Mouse (Mus musculus) forebrain, embryonic 14.5 days (tissue): ENCODE results near the gene Cenpq. TPM values are rescaled to one million over a fixed set of nuclear protein-coding genes. Genes with fewer than 3 reads are reported as not detected.

ENCODE experiments used
- ATAC-seq: fragments of 200-750 bp; cut with Nextera tagmentation; 2 replicates; pipeline ENCODE4 v1.8.0; 2017; ENCODE audit warnings: mild to moderate bottlenecking, moderate library complexity
- DNase-seq: peaks from one replicate; pipeline ENCODE4 v3.0.0-alpha.2; 2015; ENCODE audit warnings: low spot score
- H3K27ac ChIP-seq: fragments of 300-500 bp; sonication (generic); 2 replicates; pipeline ENCODE4 v1.5.1; 2014; ENCODE audit warnings: low read depth, mild to moderate bottlenecking, control low read depth, low read length, moderate library complexity
- H3K27me3 ChIP-seq: fragments of 300-500 bp; sonication (generic); replicated peaks from 2 replicates; pipeline ENCODE4 v1.6.1; 2014; ENCODE audit warnings: low read length, control low read depth, mixed read lengths; ENCODE audit not compliant: control insufficient read depth, insufficient read depth
- H3K36me3 ChIP-seq: fragments of 300-500 bp; sonication (generic); 2 replicates; pipeline ENCODE4 v1.6.1; 2014; ENCODE audit warnings: low read length, control low read depth; ENCODE audit not compliant: control insufficient read depth, insufficient read depth
- H3K4me1 ChIP-seq: fragments of 300-500 bp; sonication (generic); 2 replicates; pipeline ENCODE4 v1.6.1; 2014; ENCODE audit warnings: antibody characterized with exemption, low read length, control low read depth; ENCODE audit not compliant: control insufficient read depth, insufficient read depth
- H3K4me2 ChIP-seq: fragments of 300-500 bp; sonication (generic); 2 replicates; pipeline ENCODE4 v1.6.1; 2014; ENCODE audit warnings: mild to moderate bottlenecking, control low read depth, low read length
- H3K4me3 ChIP-seq: fragments of 300-500 bp; sonication (generic); 2 replicates; pipeline ENCODE4 v1.5.1; 2014; ENCODE audit warnings: low read depth, low read length, control low read depth
- H3K9ac ChIP-seq: fragments of 300-500 bp; sonication (generic); 2 replicates; pipeline ENCODE4 v1.6.1; 2014; ENCODE audit warnings: mild to moderate bottlenecking, low read length, control low read depth, moderate library complexity
- H3K9me3 ChIP-seq: fragments of 300-500 bp; sonication (generic); replicated peaks from 2 replicates; pipeline ENCODE4 v1.6.1; 2016; ENCODE audit warnings: low read length, control low read depth, mixed read lengths; ENCODE audit not compliant: control insufficient read depth
- WGBS: fragments of 180-500 bp; shearing (Covaris S2); extraction: QIAGEN DNeasy Blood & Tissue Kit; methylation state at CpG from one replicate; pipeline ENCODE4 v1.1.7; 2014; 5-methylcytosine and 5-hydroxymethylcytosine counted together
- polyA plus RNA-seq: library from polyadenylated mRNA; unstranded; fragments of >200 nt; fragmentation: Nextera tagmentation; extraction: Ambion mirVana; gene quantifications from 2 replicates; pipeline ENCODE4 v1.2.1, GENCODE M21; 2014

Cenpq gene
- polyA plus RNA-seq, result 21.4 and 23.2 TPM in 2 replicates

DNA sequence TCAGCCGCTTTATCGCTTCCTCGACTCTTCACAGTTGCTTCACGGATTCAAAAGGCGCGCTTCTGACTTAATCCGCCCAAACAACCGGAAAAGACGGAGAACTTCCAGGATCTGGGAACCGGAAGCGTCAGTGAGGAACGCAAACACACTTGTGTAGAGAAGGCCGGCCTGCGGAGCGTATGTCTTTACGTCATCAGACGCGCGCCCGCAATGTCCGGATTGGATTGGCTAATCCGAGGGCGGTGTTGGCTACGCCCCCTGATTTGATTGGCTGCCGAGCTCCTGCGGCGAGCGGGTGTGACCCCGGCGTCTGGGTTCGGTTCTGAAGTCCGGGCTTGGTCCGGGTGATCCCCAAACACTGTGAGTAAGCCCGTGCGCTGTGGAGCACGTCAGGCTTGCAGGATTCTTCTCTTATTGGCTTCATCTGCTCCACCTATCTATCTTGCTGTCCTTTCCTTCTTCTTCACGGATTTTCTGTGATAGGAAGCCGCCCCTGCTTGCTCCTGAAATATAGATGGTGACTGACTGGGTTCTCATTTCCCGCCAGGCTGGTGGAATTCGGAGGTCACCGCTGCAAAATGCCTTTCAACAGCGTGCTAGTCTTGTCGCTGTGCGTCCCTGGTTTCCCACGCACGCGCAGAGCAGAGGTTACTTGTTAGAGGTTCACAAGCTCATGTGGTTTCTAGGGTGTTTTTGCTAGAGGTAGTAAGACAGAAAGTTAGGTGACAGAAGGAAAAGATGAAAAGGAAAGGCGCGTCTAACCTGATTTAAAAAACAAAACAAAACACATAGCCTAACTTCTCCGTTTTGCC, at the start of gene Cenpq, which contains the start of gene Mut:
Cenpq (minus strand) TSS at position 628 of the 812 bp plus-strand sequence.
Mut (plus strand) TSS at position 266 of the 812 bp plus-strand sequence.
- WGBS, result under 1% methylated on average over 50 of the region's 50 CpGs

GRCm38 (mm10) chr17:40977914-40978313, 43.1 kb upstream of the Cenpq start:
- Histone ChIP-seq H3K36me3 (no peaks in the 10 kb centered on the region), H3K27ac (no peak overlapping the region), H3K27me3 (no peaks in the 10 kb centered on the region), H3K4me2 (no peak overlapping the region), H3K9me3 (no peaks in the 10 kb centered on the region), H3K9ac (no peak overlapping the region), H3K4me1 (no peaks in the 10 kb centered on the region), H3K4me3 (no peak overlapping the region)
- ATAC-seq, result peak; percentile 32; the same call in 1 of the 2 replicates
- 64% methylated on average over 11 of the region's 11 CpGs for WGBS
- peak; percentile 44 for DNase-seq

More for the DNA sequence above, at the start of gene Cenpq, which contains the start of gene Mut:
- peak; percentile 100 for DNase-seq
- Histone ChIP-seq H3K4me1 (0 out of 2 replicates have a peak, but pooled peaks cover 3% of the 10 kb centered on the region), H3K27me3 (no peaks in the 10 kb centered on the region), H3K9me3 (no peaks in the 10 kb centered on the region), H3K4me2 (peak within 1 kb of the TSS; percentile 56), H3K4me3 (peak within 1 kb of the TSS; percentile 67), H3K27ac (peak within 1 kb of the TSS; percentile 90), H3K9ac (peak within 1 kb of the TSS; percentile 70), H3K36me3 (peaks cover 13% of the 10 kb centered on the region; the same call in 1 of the 2 replicates)
- peak; percentile 100 for ATAC-seq

- Histone ChIP-seq H3K9ac (no peak overlapping the region), H3K9me3 (no peaks in the 10 kb centered on the region), H3K4me2 (no peak overlapping the region), H3K4me3 (no peak overlapping the region), H3K27me3 (no peaks in the 10 kb centered on the region), H3K4me1 (no peaks in the 10 kb centered on the region), H3K36me3 (peaks cover 30% of the 10 kb centered on the region), H3K27ac (no peak overlapping the region)
- WGBS, result 88% methylated on average over 3 of the region's 3 CpGs
- DNase-seq (no peak), ATAC-seq (no peak)
Observed at GRCm38 (mm10) chr17:40948518-40948917, 13.7 kb upstream of the Cenpq start.

- DNase-seq, result no peak
- H3K9ac ChIP-seq, result peak overlapping the region; percentile 56
- no peaks in the 10 kb centered on the region for H3K27me3 ChIP-seq
- H3K27ac ChIP-seq, result no peak overlapping the region
- WGBS, result under 1% methylated on average over 14 of the region's 14 CpGs
- peak overlapping the region; percentile 67 for H3K4me3 ChIP-seq
- no peaks in the 10 kb centered on the region for H3K9me3 ChIP-seq
- H3K4me1 ChIP-seq, result 0 out of 2 replicates have a peak, but pooled peaks cover 3% of the 10 kb centered on the region
- peak overlapping the region; percentile 56 for H3K4me2 ChIP-seq
- H3K36me3 ChIP-seq, result peaks cover 15% of the 10 kb centered on the region
- peak; percentile 35 for ATAC-seq
Observed at GRCm38 (mm10) chr17:40933985-40934384, 862 bp downstream of the Cenpq start.

DNA sequence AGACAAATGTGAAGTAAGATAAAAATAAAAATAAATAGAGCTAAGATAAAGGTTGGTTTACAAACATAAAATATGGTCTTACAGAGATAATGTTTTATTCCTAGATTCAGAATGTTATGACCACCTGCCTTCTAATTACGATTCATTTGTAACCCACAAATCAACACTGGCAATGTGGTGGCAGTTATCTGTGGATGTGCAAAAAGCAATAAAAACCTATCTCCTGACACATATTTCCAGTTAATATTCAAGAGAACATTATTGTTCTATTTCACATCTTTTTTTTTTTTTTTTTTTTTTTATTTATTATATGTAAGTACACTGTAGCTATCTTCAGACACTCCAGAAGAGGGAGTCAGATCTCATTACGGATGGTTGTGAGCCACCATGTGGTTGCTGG, 19.3 kb downstream of the Cenpq start:
- H3K9ac ChIP-seq, result no peak overlapping the region
- H3K27ac ChIP-seq, result no peak overlapping the region
- ATAC-seq (no peak), DNase-seq (no peak)
- H3K36me3 ChIP-seq, result no peaks in the 10 kb centered on the region
- no peaks in the 10 kb centered on the region for H3K9me3 ChIP-seq
- H3K4me2 ChIP-seq, result no peak overlapping the region
- no peaks in the 10 kb centered on the region for H3K4me1 ChIP-seq
- H3K4me3 ChIP-seq, result no peak overlapping the region
- H3K27me3 ChIP-seq, result no peaks in the 10 kb centered on the region
- WGBS, result 91% methylated on average over 1 of the region's 2 CpGs

- Histone ChIP-seq H3K36me3 (no peaks in the 10 kb centered on the region), H3K9me3 (no peaks in the 10 kb centered on the region), H3K4me3 (no peak within 1 kb of the TSS), H3K27ac (no peak within 1 kb of the TSS), H3K9ac (no peak within 1 kb of the TSS), H3K4me1 (no peaks in the 10 kb centered on the region), H3K27me3 (no peaks in the 10 kb centered on the region), H3K4me2 (no peak within 1 kb of the TSS)
- WGBS, result 91% methylated on average over 2 of the region's 2 CpGs
- no peak for DNase-seq
- no peak for ATAC-seq
Observed at GRCm38 (mm10) chr17:40914250-40914649, 20.6 kb downstream of the Cenpq start, which contains the start of gene Glyatl3. Gene Glyatl3 (minus strand): TSS chr17:40914350.

DNA sequence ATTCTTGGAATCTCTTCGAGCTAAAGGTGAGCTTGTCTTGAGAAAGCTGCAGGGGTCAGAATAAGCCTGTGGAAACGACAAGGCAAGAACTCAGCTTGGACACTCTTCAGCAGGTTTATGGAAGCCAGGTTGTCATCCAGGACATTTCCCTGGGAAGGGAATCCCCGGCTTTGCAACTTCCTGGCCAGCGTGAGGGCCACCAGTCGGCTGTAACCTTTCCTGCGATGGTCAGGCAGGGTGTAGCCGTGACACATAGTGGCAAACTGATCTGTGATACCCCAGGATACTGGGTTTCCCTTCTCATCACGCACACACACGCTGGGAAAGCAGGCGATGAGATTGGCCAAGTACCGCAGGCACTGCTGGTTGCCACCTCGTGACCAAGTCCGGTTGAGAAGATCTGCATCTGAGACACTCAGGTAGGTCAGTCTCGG, 30.1 kb downstream of the Cenpq start:
- no peaks in the 10 kb centered on the region for H3K27me3 ChIP-seq
- H3K36me3 ChIP-seq, result no peaks in the 10 kb centered on the region
- WGBS, result 18% methylated on average over 13 of the region's 14 CpGs
- H3K27ac ChIP-seq, result no peak overlapping the region
- no peaks in the 10 kb centered on the region for H3K4me1 ChIP-seq
- no peak for DNase-seq
- no peak for ATAC-seq
- H3K4me2 ChIP-seq, result peak overlapping the region; percentile 30; the same call in 1 of the 2 replicates
- no peaks in the 10 kb centered on the region for H3K9me3 ChIP-seq
- H3K9ac ChIP-seq, result no peak overlapping the region
- H3K4me3 ChIP-seq, result no peak overlapping the region

DNA sequence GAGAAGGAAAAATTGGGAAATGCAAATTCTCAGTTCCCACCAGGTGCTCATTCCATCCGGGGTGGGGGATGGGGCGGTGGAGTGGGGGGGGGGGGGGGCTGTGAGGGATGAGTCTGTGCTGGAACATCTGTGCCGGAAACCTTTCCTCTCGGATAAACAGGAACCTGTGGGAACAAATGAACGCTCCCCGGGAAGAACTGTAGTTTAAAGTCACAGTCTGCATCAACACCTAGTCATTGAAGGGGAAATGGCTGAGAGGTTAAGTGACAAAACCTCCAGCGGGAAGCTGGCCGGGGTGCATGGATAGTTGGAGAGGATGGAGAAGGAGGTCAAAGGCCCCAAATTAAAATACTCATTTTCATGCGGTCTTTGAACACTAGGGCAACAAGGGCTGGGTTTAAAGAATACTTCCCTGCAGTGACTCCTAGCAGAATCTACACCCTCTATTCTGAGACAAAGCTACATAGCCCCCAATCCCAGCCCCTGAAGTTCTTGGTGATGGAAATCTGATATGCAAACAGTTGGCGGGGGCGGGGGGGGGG, 30.7 kb downstream of the Cenpq start:
- Histone ChIP-seq H3K27ac (no peak overlapping the region), H3K4me3 (no peak overlapping the region), H3K9me3 (no peaks in the 10 kb centered on the region), H3K27me3 (no peaks in the 10 kb centered on the region), H3K36me3 (no peaks in the 10 kb centered on the region), H3K4me1 (no peaks in the 10 kb centered on the region), H3K4me2 (peak overlapping the region; percentile 30; the same call in 1 of the 2 replicates), H3K9ac (no peak overlapping the region)
- DNase-seq (no peak), ATAC-seq (no peak)
- 8% methylated on average over 11 of the region's 11 CpGs for WGBS
